Mouse (Mus musculus) heart, postnatal 4 days (tissue): ENCODE measurements at regions not wholly inside any gene's neighbourhood (a gene's known extent, or its start where the extent isn't known, plus 50 kb on each side); places are given as distances from the start of the nearest gene placed in this dataset.

Experiments
- DNase-seq: peaks from one replicate; pipeline ENCODE4 v3.0.0; 2021

- DNase-seq: peak; percentile 50
Measured at GRCm38 (mm10) chr10:3630763-3631223, 90.8 kb downstream of the Iyd start.

GRCm38 (mm10) chr10:3633871-3634496, 93.9 kb downstream of the Iyd start:
- DNase-seq: peak; percentile 64

DNA sequence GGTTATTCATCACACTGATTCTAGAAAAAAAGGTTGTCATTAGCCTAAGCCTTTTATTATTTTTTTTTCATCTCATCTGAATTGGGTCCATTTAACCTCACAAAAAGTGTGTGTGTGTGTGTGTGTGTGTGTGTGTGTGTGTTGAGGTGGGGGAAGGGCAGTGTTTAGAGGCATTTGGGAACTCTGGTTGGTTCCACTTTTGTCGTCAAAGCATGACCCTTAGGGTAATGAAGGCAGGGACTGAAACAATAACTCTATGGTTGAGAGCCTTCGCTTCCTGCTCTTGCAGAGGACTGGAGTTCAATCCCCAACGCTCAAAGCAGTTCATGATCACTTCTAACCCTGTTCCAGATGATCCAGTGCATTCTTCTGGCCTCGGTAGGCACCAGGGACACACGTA, 96.1 kb upstream of the Plekhg1 start:
- no peak for DNase-seq

- peak; percentile 17 for DNase-seq
Measured at GRCm38 (mm10) chr10:3645030-3645429, 95.1 kb upstream of the Plekhg1 start.

GRCm38 (mm10) chr10:3646151-3646910, 93.8 kb upstream of the Plekhg1 start:
- DNase-seq: no peak

DNA sequence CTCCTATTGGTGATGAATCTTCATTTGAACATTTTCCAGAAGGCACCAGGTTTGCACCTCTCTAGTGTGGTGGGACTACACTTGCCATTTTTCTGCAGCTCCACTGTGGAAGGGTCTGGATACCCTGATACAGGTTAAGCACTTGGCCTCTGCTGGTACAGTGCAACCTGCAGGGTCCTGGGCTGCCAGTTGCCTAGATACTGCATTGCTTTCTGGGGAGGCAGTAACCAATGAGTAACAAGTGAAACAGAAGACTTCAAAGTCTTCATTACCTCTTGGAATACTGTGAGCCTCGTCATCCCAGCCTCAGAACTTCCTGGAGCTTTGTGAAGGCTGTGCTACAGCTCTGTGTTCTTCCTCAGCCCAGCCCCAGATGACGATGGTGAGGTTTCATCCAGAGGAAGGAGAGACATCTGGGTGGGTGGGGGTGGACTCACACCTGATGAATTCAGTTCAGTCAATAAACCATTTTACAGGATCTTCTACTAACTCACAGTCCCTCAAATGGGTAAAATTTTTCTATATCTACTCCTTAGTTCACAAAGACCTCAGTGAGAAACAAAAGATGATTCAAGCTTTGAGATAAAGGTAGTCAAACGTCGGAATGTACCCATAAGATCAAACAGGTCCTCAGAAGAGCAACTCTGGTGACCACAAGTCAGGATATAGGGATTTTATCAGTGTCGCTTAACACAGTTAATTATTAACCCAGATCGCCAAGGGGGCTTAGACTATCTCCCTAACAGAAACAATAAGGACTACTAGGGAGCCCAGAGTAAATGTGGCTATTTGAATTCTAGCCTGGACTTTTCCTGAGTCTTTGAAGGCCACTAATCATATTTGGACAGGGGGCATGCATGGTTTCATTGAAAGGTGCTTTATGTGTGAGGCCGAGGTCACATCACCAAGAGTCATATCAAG, 92.1 kb upstream of the Plekhg1 start:
- no peak for DNase-seq

DNA sequence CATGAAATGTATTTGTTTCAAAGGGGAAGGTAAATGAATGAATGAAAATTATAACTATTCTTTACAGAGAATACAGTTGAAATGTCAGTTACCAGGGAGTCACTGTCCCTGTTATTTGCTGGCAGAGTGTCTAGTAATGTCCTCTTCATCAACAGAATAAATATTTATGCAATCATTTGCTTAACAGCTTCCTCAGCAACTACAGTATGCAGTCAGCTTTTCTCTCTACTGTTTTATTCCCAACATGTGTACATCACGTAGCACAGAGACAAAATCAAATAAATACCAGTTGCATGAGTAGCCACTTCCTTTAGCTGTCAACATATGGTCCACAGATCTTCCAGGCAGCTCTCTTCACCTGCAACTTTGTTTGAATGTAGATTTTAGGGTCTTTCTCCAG, 90.2 kb upstream of the Plekhg1 start:
- DNase-seq: no peak

GRCm38 (mm10) chr10:3650561-3650960, 89.6 kb upstream of the Plekhg1 start:
- DNase-seq: no peak

DNA sequence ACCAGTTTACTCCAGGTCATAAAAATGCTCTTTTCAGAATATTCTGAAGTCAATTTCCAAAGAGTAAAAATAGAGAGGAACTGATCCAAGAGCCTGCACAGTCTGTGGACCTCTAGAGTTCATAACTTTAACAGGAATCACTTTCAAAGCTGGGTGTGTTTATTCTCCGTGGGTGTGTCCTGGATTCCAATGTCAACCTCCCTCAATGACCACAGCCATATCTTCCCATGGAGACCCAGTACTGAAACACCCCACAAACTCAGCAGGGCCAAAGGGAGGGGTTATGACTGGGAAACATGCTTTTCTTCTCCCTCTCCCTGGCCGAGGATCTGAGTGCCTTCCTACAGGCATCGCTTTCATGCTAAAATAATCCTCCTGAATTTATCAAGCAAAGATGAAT, 87.6 kb upstream of the Plekhg1 start:
- no peak for DNase-seq

DNA sequence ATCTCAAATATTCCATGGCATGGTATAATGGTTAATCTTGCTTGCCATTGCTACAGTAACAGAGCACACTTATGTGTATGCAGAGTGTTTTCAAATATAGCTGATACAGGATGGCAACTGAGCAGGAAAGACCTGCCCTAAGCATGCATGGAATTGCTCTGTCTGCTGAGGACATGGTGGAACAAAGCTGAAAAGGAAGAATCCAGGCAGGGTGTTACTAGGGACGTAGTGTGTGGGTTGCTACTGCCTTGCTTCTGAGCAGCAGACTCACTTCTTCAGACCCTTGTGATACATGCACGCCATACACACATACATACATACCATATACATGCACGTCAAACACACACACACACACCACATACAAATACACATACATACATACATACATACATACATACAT, 84.1 kb upstream of the Plekhg1 start:
- no peak for DNase-seq

DNA sequence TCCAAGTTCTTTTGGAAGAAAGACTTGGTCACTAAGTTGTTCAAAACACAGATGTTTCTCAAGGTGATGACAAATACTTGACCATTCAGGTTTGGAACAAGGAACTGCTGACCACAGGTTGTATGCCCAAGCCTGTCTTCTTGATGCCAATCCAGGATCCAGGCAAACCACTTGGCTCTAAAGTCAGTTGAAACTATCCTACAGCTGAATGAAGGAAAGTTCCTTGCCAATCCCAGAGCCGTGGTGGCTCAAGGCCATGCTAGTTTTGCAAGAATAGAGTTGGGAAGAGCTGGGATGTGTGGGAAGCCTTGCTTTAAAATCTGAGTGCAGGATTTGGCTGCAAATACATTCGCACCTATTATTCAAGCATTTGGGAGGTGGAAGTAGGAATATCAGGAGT, 78.0 kb upstream of the Plekhg1 start:
- DNase-seq: no peak

DNA sequence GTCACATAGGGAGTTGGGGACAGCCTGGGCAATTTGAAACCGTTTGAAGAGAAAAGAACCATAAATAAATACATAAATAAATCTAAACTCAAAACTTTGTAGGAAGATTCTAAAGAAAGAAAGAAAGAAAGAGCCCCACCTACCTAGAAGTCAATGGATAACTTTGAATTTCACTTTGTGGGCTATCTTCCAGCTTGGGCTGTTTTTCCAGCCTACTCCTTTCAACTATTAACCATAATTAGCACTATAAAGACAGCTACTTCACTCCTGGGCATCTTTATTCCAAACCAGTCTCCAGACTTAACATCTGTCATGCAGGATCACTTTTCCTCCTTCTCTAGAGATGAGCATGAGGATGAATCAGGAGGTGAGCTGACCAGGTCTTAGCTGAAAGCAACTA, 77.6 kb upstream of the Plekhg1 start:
- no peak for DNase-seq

- DNase-seq: no peak
Measured at GRCm38 (mm10) chr10:3663296-3663695, 76.9 kb upstream of the Plekhg1 start.

DNA sequence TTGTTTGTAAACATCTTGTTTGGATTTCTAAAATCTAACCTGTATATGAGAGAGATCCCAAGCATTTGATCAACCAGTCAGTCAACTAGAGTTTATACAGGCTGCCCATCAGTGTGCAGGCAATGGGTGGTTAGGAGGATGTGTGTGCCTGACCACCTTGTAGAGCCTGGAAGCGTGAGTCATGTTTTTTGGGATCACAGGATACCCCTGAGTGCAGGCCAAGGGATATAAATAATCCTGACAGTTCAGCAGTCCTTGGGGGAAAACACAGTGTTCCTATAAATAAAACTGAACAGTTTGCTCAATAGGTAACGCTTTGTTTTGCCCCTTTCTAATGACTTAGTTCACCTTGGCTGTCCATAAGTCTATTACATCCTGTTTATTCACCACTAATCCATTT, 55.7 kb upstream of the Plekhg1 start:
- peak; percentile 19 for DNase-seq
